Comparison of ENCODE assay signal across 19 mouse cellular contexts in the genomic region with DNA sequence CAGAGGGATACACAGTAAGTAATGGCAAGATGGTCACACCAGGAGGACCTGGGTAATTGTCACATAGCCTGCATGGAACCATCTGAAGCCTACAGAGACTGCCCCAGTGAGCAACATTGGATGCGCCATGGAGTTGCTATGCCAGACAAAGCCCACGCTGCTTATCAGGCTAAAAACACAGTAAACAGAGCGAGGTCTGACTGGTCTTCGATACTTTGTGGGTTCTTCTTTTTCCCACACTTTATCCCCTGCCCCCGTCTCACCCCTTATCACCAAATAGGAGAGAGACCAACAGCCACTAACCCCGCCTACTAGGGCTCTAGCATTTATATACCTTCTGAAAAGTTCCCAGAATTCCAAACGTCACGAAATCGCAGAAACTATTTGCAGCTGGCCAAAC. TPM values are rescaled to one million over a fixed set of nuclear protein-coding genes. Genes with fewer than 3 reads are reported as not detected.
A peak's percentile ranks its signal among the peaks of the same experiment; 100 is the strongest.
DNase-seq lines count a peak whose midpoint lies in the region; ATAC-seq and TF ChIP-seq lines count a peak whose summit lies in the region.
"Had no signal": no experiment of that assay in that cellular context is flagged by ENCODE, and none has a peak within 500 bp of the region (broad histone marks: within the 10 kb centered on the region; RNA-seq: fewer than 3 reads in every experiment).

No protein-coding gene starts in this region.

- TF ChIP-seq CTCF in liver, postnatal 0 days (IDR thresholded peaks at IDR 0.05; ENCODE audit: low read depth) = no peak

- ATAC-seq in heart, embryonic 13.5 days (ENCODE audit: extremely low read depth, insufficient number of reproducible peaks, low FRiP score, low TSS enrichment) = no peak
- peak; percentile 35 for ATAC-seq in liver, postnatal 0 days
- ATAC-seq: forebrain, embryonic 16.5 days; hindbrain, postnatal 0 days had no signal

- H3K4me3 ChIP-seq in heart, embryonic 13.5 days = no peak overlapping the region
- H3K4me3 ChIP-seq in liver, postnatal 0 days (ENCODE audit: low read depth, low read length) = no peak overlapping the region
- H3K4me3 ChIP-seq: left cerebral cortex, adult 2 months; lung, embryonic 15.5 days; stomach, embryonic 15.5 days had no signal

- no peaks in the 10 kb centered on the region for H3K36me3 ChIP-seq in heart, embryonic 13.5 days
- no peaks in the 10 kb centered on the region for H3K36me3 ChIP-seq in liver, postnatal 0 days (replicated peaks; ENCODE audit: insufficient read depth, low read length)
- H3K36me3 ChIP-seq: lung, embryonic 15.5 days; stomach, embryonic 15.5 days had no signal

- H3K9me3 ChIP-seq in heart, embryonic 13.5 days = no peaks in the 10 kb centered on the region
- H3K9me3 ChIP-seq in liver, postnatal 0 days (ENCODE audit: low read length) = no peaks in the 10 kb centered on the region
- H3K9me3 ChIP-seq: lung, embryonic 15.5 days; stomach, embryonic 15.5 days had no signal

- H3K27ac ChIP-seq in heart, embryonic 13.5 days (replicated peaks) = peak overlapping the region; percentile 57
- no peak overlapping the region for H3K27ac ChIP-seq in liver, postnatal 0 days (ENCODE audit: low read depth)
- H3K27ac ChIP-seq: hindbrain, postnatal 0 days; left cerebral cortex, adult 2 months had no signal

- no peak overlapping the region for H3K4me2 ChIP-seq in heart, embryonic 13.5 days
- no peak overlapping the region for H3K4me2 ChIP-seq in liver, postnatal 0 days (ENCODE audit: low read depth, low read length)
- H3K4me2 ChIP-seq: lung, embryonic 15.5 days had no signal

- no peak overlapping the region for H3K9ac ChIP-seq in heart, embryonic 13.5 days
- no peak overlapping the region for H3K9ac ChIP-seq in liver, postnatal 0 days (replicated peaks)
- H3K9ac ChIP-seq: lung, embryonic 15.5 days; stomach, embryonic 15.5 days had no signal

- no peaks in the 10 kb centered on the region for H3K27me3 ChIP-seq in heart, embryonic 13.5 days (replicated peaks)
- no peaks in the 10 kb centered on the region for H3K27me3 ChIP-seq in liver, postnatal 0 days (ENCODE audit: insufficient read depth, low read length)
- H3K27me3 ChIP-seq: CH12.LX; lung, embryonic 15.5 days; stomach, embryonic 15.5 days had no signal

- no peak for DNase-seq in heart, postnatal 4 days
- peak; percentile 35 for DNase-seq in c-Kit-positive CD71-positive TER-119-positive erythroid progenitor cells, embryonic 14.5 days (ENCODE audit: low spot score)
- DNase-seq in liver = peak; percentile 31
- DNase-seq in liver, postnatal 0 days = no peak
- no peak for DNase-seq in ovary, postnatal 14 days (ENCODE audit: low spot score)
- DNase-seq in urinary bladder, adult 2 months (ENCODE audit: low spot score) = no peak
- DNase-seq in urinary bladder, adult 18-20 months (ENCODE audit: low spot score in 2 of 2) = no peak
- DNase-seq: cerebellum, adult 9-11 months; kidney, postnatal 10 days; midbrain, embryonic 14.5 days; retina, postnatal 1 day; thymus, adult 2 months had no signal

- WGBS in heart, embryonic 13.5 days = 70% methylated on average over 9 of the region's 9 CpGs
- WGBS in liver, postnatal 0 days (ENCODE audit: insufficient replicate concordance) = 57% methylated on average over 9 of the region's 9 CpGs

- H3K4me1 ChIP-seq in heart, embryonic 13.5 days = peaks cover 42% of the 10 kb centered on the region
- H3K4me1 ChIP-seq in liver, postnatal 0 days (ENCODE audit: insufficient read depth) = peaks cover 17% of the 10 kb centered on the region

- TF ChIP-seq EP300 in liver, postnatal 0 days (IDR thresholded peaks at IDR 0.05; ENCODE audit: low read depth) = peak; percentile 45; the same call in 1 of the 2 replicates

RNA-seq across cellular contexts. Expression of a gene that starts 32.6 kb away (rescaled TPM):
- 4.0 and 5.0 TPM in 2 replicates for polyA plus RNA-seq in heart, embryonic 13.5 days (2015; fragmentation: Nextera tagmentation; extraction: Ambion mirVana)
- 10 to 100 TPM; 19.0 to 20.8 TPM for total RNA-seq in heart, postnatal 4 days (2021)
- polyA plus RNA-seq in liver, postnatal 0 days (2015; fragmentation: Nextera tagmentation; extraction: Ambion mirVana) = 4.3 TPM in 2 replicates
- 10.2 and 17.4 TPM in 2 replicates for polyA plus RNA-seq in urinary bladder, adult 2 months (2012; rRNA removed)

Comparison
In these comparisons a context has a peak if more than half of its experiments do, and no peak if none do; other contexts are left out.
1. DNase-seq: peak in c-Kit-positive CD71-positive TER-119-positive erythroid progenitor cells, embryonic 14.5 days (single experiment) and liver (single experiment); none in heart, postnatal 4 days (single experiment), liver, postnatal 0 days (single experiment), ovary, postnatal 14 days (single experiment), urinary bladder, adult 2 months (single experiment) and urinary bladder, adult 18-20 months (0 of 2).